Mouse (Mus musculus): ENCODE results near the gene Tns1. TPM values are rescaled to one million over a fixed set of nuclear protein-coding genes. Genes with fewer than 3 reads are reported as not detected.

Tns1 gene
- polyA plus RNA-seq, 1 experiment = 25.8 TPM

DNA sequence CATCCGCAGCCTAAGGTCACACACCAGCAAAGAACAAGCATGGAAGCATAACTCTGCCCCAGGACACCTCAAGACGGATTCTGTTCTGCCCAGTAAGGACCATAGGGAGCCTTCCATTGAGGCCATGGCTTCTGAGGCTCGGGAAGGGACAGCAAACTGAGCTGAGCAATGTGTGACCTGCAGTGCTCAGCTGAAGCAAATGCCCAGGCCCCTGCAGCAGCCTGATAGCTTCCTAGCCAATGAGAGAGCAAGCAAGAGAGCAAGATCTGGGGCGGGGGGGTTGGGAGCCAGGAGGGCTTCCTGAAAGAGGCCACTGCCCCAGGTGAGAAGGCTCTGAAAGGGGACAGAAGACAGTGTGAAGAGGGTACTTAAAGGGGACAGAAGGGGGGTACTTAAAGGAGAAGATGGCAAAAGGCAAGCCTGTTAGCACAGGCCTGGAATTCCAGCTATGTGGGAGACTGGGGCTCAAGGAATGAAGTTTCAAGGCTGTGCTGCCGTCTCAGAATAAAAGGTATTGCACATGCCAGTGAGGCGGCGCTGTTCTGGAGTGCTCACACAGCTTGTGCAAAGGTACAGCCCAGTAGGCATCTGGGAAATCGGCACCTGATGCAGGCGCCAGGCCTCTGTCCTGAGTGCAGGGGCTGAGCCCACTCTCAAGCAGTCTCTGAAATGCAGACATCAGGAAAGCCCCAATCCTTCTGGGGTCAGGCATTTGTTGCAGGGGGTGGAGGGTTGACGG lies 99.6 kb downstream of the Tns1 start:
- no peak for DNase-seq (ENCODE audit: low read depth, low spot score)
- WGBS = 51% methylated on average over 10 of the region's 10 CpGs

DNA sequence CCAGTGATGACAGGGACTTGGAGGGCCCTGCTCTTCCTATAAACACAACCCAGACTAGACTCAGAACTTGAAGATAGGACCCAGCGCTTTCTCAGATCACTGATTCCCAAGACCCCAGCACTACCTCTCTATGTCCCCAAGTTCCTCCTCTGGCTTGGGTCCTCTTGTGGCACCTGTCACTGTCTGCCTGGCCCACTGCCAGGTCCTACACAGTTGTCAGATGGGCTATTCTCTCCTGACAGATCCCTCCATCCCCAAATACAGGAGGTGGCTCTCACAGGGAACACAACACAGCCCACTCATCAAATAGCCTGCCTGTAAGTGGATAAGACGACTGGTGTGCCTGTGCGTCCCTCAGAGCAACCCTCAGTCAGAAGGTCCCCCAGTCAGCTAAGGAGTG lies 101.3 kb downstream of the Tns1 start:
- DNase-seq (ENCODE audit: low read depth, low spot score) = no peak
- WGBS = 70% methylated on average over 3 of the region's 3 CpGs

DNA sequence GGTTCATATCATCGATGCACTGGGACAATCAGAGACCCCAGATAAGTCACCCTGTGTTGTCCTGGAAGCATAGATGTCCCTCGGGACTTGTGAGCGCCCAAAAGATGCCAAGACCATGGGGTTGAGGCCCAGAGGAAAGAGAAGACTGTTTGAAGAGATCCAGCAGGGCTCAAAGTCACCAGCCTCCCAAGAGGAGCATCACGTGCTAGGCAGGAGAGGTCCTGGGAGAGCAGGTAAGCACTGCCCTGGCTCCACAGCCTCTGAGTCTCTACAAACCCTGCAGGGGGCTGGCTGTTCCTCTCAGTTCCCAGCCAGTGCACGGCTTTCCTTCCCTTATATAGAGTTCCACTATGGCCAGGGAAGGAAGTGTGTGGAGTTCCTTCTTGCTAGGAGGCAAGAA lies 101.7 kb downstream of the Tns1 start:
- no peak for DNase-seq (ENCODE audit: low read depth, low spot score)
- WGBS = 69% methylated on average over 5 of the region's 5 CpGs

DNA sequence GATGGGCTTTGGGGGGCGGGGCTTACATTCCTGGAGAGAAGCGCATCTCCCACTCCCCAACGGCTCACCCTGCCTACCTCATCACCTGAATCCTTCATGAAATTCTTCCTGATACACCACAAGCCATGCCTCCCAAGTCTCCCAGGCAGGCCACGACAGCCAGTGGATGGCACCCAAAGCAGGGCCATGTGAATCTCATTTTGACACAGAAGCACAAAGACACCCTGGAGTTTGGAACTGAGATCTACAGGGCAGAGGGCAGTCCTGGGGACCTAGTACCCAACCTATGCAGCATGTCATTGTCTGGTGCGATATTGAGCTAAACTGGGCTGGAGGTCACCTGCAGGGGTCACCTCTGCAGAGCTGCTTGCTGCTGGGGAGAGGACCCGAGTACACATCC lies 104.0 kb downstream of the Tns1 start:
- no peak for DNase-seq (ENCODE audit: low read depth, low spot score)
- 68% methylated on average over 6 of the region's 6 CpGs for WGBS

DNA sequence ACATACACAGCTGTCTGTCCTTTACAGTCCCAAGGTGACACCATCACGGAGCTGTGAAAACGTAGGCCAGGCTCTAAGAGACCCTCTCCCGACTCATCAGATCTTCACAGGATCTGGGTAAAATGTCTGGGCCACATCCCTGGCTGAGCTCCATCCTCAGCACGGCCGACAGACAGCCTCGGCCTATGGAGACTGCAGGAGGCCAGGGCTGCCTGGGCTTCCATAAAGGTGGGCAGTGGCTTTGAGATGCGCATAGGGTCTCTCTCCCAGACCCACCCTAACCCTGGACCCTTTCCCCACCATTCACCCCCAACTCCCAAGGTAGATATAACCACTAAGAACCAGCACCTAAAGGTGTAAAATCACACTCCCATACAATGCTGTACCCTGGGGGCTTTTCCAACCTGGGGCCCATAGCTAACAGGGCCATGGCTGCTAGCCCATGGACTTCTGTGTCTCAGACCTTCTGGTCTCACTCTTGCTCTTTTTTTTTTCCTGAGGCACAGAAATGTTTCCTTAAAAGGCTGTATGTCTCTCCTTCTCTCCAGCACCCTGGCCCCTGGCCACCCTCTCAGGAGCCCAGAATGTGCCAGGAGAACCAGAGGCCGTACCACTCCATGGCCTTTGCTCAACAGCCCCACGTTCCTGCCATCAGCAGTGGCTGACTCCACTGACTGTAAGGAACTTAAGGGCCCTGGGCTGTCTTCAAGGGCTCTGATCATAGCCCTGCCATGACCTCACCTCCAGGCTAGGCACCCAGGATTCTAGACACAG lies 106.7 kb downstream of the Tns1 start:
- DNase-seq (ENCODE audit: low read depth, low spot score) = no peak
- WGBS = 73% methylated on average over 9 of the region's 9 CpGs

DNA sequence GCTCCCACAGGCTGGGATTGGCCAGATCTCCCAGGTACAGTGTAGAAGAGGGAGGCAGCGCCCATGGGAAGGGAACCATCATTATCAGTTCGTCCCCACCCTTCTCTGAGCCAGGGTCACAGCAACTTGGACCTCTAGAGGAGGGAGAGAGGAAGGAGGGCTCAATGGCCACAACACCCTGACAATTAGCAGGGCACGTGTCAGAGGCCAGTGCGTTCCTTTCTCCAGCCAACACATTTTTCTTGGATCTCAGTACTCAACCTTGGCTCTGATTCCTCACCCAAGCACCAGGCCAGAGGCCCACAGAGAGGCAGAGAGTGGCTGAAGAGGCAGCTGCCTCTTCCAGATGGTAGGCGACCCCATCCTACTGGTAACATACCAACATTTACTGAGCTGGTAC lies 107.6 kb downstream of the Tns1 start:
- no peak for DNase-seq (ENCODE audit: low read depth, low spot score)
- WGBS = 54% methylated on average over 5 of the region's 5 CpGs

DNA sequence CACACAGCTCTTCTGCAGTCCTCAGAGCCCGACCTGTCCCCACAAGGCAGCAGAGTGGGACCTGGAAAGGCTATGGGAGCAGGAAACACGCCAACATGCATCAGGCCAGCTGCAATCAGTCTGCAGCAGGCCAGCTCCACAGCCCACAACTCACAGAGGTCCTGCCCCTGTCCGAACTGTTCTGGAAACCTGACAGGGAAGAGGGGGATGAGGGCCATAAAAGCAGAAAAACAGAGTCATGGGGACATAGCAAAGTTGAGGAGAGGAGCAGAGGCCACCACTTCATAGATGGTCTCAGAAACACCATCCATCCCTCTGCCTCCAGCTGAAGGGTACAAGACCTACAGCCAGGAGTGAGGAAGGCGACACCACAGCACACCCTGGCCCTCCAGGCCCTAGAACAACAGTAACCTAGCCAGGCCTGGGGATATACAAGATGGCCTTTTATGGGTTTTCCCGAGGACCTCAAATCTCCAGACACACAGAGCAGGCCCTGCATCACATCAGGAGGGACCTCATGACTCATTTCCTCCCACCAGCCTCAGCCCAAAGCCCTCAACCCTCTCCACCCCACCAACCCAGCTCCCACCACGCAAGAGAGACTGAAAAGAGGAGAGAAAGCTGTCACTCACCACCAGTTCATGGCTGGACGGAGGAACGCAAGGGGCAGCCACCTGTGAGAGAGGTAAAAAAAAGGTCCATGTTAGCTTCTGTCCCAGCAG lies 108.6 kb downstream of the Tns1 start:
- WGBS = 51% methylated on average over 8 of the region's 8 CpGs
- no peak for DNase-seq (ENCODE audit: low read depth, low spot score)

DNA sequence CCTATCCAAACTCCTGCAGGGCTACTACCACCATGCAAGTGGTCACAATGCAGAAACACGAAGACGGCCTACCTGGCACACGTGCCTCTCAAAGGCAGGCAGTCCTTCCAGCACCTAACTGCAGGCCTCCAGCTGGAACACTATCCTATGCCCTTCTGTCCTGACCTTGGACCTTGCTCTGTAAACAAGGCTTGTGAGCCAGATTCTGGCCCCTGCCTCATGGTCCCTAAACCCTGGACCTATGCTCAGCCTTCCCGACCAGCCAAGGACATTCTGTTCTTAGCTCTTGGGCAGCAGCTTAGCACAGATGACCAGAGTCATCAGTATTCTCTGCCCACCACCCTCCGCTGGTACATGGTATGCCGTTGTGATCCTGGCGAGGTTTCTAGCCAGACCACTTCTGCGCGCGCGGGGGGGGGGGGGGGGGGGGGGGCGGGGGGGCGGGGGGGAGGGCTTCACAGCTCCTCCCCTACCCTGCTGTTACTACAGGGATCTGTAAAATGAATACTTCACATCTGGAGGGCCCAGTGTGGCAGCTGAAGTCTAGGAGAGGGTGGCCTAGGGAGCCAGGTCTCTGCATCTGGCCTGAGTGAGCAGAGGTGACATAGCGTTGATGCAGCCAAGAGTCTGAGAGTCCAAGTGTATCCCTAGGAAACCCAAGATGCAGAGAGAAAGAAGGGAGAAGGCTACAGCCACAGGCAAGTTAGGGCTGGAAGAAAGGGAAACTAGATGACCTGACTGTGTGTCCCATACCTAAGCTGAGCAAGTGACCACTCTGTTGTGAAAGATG lies 109.5 kb downstream of the Tns1 start:
- DNase-seq (ENCODE audit: low read depth, low spot score) = no peak
- WGBS = 38% methylated on average over 12 of the region's 14 CpGs

DNA sequence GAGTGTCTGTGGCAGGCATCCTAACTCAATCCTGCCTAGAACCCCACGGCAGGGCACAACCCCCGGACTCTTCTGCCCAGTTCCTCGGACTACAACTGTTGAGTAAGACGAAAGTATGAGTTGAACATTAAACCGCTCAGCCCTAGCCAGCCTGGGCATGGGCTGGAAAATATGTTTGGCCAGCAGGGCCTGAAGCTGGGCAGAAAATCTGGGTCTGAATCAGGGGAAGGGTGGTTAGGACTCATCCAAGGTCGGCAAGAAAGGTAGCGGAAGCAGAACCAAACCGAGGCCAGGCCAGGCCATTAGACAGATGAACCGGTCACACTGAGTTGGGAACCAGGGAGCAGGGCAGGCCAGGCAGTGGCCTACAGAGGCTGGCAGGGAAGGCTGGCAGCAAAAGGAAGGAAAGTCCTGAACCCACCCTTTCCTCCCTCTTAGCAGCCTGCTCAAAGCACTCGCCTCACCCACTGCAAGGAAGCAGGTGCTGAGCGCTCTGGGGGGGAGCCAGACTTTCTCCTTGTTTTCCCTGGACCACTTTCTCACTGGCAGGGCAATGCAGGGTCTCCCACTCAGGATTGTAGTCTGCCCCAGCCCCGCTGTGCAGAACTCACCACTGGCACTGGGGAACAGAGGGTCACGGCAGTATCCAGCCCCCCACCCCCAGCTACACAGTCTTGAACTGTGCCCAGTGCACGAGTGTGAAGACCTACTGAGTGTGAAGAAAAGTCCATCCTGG lies 110.8 kb downstream of the Tns1 start:
- no peak for DNase-seq (ENCODE audit: low read depth, low spot score)
- 53% methylated on average over 14 of the region's 14 CpGs for WGBS

DNA sequence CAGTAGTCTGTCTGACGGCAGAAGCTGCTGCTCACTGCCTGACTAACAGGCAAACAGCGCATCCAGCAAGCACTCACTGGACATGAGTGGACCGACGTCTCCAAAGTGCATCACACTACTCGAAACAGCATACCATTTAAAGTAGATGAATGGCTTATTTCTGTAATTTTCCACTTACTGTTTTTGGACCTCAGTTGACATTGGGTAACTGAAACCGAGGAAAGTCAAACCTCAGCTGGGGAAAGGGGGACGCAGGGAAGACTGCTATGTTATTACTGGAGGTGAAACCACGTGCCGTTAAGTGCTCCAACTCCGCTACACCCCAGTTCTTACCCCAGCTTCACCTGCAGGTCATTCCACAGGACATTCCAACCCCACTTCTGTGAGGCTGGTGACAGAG lies 111.5 kb downstream of the Tns1 start:
- no peak for DNase-seq (ENCODE audit: low read depth, low spot score)
- WGBS = 71% methylated on average over 10 of the region's 10 CpGs

DNA sequence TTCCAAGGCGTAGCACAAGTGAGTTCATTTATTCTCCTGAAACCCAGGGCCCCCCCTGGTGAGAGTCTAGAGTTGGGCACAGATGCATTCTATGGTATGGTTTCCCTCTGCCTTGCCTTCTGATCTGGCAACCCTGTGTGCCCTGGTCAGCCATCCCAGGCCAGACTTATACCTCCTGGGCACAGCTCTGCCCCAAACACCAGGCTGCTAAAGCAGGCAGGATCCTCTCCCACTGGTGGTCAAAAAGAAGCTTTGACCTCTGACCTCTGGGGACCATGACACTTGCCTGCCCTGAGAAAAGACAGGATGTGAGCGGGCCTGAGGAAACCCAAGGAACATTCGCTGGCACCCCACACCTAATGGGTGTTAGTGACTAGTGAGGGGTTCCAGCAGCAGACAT lies 114.8 kb downstream of the Tns1 start:
- WGBS = 91% methylated on average over 3 of the region's 3 CpGs
- no peak for DNase-seq (ENCODE audit: low read depth, low spot score)

DNA sequence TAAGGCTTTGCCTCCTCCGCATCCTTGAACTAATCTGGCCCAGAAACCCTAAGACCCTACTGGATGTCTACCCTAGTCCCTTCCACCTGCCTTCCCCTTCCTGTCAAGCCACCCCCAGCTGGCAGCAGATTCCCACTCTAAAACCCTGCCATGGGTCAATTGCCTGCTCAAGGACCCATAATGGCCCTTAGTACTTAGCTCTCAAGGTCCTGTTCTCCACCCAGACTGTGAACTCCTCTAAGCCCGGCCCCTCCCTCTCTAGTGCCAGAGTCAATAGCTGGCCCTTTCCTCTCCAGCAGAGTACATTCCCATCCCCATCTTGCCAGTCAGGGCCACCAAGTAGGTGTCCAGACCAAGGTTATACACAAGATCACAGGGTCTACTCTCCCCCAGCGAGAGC lies 115.3 kb downstream of the Tns1 start:
- no peak for DNase-seq (ENCODE audit: low read depth, low spot score)

DNA sequence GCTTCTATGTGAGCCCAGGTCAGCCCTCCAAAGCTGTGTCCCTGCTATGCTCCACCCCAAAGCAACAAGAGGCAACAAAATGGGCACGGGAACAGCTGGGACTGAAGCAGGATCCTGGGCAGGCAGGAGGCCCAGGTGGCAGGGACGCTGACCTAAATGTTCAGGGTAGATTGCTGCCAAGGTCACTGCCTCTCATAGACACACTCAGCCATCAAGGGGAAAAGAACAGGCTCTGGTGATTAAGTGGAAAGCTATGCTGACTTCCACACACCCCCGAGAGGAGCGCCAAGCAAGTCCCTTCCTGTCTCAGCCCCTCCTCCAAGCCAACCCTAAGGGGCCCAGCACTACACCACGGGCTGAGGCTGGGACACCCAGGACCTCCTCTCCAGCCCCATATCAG lies 115.8 kb downstream of the Tns1 start:
- 17% methylated on average over 5 of the region's 5 CpGs for WGBS
- no peak for DNase-seq (ENCODE audit: low read depth, low spot score)

More for the DNA sequence above, 115.3 kb downstream of the Tns1 start:
- 66% methylated on average over 3 of the region's 3 CpGs for WGBS

DNA sequence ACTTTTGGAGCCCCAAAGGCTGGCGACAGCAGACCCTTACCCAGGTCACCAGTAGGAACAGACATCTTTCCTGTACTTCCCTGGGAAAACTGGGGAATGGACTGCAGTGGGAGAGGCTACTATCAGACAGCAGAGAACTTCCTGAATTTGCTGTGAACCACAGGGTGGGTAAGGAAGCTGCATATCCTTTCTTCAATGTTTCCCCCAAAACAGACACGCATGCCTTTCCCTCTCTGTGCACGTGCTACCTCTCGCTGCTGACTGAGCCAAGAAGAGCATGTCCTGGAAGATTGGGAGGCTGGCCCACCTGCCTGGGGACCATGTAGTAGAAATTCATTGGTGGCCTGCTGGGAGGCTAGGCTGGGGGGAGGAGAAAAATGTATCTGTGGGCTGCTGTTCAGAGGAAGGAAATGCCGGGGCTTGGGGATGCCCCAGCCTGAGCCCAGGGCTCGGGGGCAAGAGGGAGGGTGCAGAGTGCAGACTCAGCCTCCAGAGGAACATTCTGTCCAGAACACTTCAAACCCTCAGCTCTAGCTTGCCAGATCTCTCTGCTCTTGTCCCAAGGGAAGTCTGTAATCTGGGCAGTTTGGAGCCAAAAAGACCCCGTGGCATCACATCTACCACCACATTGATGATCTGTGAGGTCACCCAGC lies 116.7 kb downstream of the Tns1 start:
- 53% methylated on average over 7 of the region's 7 CpGs for WGBS
- DNase-seq (ENCODE audit: low read depth, low spot score) = no peak

DNA sequence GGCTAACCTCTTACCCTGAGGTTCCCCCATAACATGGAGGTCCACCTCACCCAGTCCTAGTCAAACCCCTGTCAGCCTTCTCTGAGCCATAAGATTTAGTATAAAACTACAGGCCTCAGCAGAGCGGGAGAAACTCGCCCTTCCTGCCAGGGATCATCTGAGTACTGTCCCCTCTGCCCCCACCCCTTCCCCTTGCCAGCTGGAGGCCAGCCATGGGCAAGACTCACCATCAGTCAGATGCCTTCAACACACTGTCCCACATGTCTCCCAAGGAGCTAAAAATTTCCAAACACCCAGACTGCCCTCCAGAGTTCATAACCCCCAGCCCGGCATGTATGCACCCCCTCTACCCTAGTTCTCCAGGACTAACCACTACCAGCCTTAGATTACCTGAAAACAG lies 119.2 kb downstream of the Tns1 start:
- no peak for DNase-seq (ENCODE audit: low read depth, low spot score)
- WGBS = 49% methylated on average over 3 of the region's 3 CpGs

DNA sequence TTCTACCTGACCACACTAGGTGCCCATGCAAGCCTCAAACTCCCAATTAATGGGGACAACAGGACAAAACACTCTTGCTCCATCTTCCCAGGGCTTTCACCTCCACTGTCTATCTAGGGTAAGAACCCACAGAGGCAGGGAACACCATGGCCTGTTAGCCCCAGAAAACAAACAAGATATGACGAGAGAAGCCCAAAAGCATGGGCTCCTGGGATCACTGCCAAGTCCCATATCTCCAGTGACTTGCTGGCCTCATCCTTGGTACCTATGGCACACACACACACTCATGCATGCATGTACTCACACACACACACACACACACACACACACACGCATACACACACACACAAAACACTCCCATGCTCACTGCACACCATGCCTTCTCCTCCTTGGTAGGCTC lies 120.5 kb downstream of the Tns1 start:
- WGBS = 57% methylated on average over 2 of the region's 2 CpGs
- DNase-seq (ENCODE audit: low read depth, low spot score) = no peak

DNA sequence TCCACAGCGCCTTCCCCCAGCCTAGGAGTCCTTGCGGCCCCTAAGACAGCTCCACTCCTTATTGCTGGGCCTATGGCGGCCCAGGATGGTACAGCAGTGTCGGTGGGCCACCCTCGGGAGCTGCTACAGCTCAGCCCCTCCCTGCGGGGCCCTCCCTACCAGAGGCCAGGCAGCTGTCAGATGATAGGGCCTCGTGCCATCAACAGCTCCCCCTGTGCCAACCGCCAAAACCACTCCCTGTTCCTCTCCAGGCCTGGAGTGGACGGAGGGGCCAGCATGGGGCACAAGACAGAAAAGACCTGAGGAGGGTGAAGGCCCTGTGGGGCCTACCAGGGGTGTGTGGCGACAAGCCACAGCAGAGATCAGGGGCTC lies 122.8 kb downstream of the Tns1 start:
- no peak for DNase-seq (ENCODE audit: low read depth, low spot score)
- WGBS = 38% methylated on average over 10 of the region's 10 CpGs

DNA sequence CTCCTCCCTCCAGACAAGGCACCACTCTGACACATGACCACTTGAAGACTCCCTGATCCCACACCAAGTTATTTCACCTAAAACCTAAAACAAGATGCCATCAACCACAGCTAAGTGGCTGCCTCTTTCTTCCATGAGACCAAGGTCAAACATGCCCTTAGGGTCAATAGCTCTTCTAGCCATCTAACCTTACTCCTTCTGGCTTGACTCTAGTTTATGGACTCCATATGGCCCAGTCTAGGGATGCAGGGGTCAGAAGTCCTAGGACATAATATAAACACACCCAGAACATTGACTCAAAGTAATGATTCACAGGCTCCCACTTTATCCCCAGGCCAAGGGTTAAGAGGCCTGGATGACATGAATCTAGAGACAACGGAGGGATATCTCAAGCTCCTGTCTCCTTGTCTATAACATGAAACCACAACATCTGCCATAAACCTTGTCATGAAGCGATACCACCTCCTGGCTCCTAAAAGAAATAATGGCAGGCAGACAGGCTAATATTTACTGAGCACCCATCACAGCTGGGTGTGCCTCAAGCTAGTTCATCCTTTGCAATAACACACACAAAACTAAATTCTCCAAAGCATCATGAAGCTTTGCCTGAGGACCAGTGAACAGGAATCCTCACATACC lies 123.3 kb downstream of the Tns1 start:
- no peak for DNase-seq (ENCODE audit: low read depth, low spot score)
- 47% methylated on average over 2 of the region's 2 CpGs for WGBS

Data from large intestine, adult 2 months (tissue).